Mouse (Mus musculus) midbrain, embryonic 11.5 days (tissue): ENCODE measurements at regions not wholly inside any gene's neighbourhood (a gene's known extent, or its start where the extent isn't known, plus 50 kb on each side); places are given as distances from the start of the nearest gene placed in this dataset.
A peak's percentile ranks its signal among the peaks of the same experiment; 100 is the strongest.

Experiments used
- ATAC-seq: fragments of 200-750 bp; cut with Nextera tagmentation; 2 replicates; pipeline ENCODE4 v1.8.0; 2017; ENCODE audit warnings: moderate TSS enrichment, moderate library complexity; ENCODE audit not compliant: low FRiP score
- DNase-seq: peaks from one replicate; pipeline ENCODE4 v3.0.0; 2015; ENCODE audit warnings: low spot score; ENCODE audit errors: missing footprints
- H3K27ac ChIP-seq: fragments of 300-500 bp; sonication (generic); 2 replicates; pipeline ENCODE4 v1.5.1; 2014; ENCODE audit warnings: low read depth, low read length
- H3K27me3 ChIP-seq: fragments of 300-500 bp; sonication (generic); 2 replicates; pipeline ENCODE4 v1.6.1; 2014; ENCODE audit warnings: mild to moderate bottlenecking, low read length, moderate library complexity, mixed read lengths; ENCODE audit not compliant: control insufficient read depth, insufficient read depth
- H3K36me3 ChIP-seq: fragments of 300-500 bp; sonication (generic); 2 replicates; pipeline ENCODE4 v1.6.1; 2014; ENCODE audit warnings: mild to moderate bottlenecking, low read length, moderate library complexity, mixed read lengths; ENCODE audit not compliant: control insufficient read depth, insufficient read depth
- H3K4me1 ChIP-seq: fragments of 300-500 bp; sonication (generic); 2 replicates; pipeline ENCODE4 v1.6.1; 2014; ENCODE audit warnings: low read length; ENCODE audit not compliant: control insufficient read depth, insufficient read depth
- H3K4me2 ChIP-seq: fragments of 300-500 bp; sonication (generic); 2 replicates; pipeline ENCODE4 v1.6.1; 2014; ENCODE audit warnings: mild to moderate bottlenecking, moderate library complexity
- H3K4me3 ChIP-seq: fragments of 300-500 bp; sonication (generic); 2 replicates; pipeline ENCODE4 v1.5.1; 2014; ENCODE audit warnings: low read depth, low read length
- H3K9ac ChIP-seq: fragments of 300-500 bp; sonication (generic); 2 replicates; pipeline ENCODE4 v1.6.1; 2014; ENCODE audit warnings: low read length
- H3K9me3 ChIP-seq: fragments of 300-500 bp; sonication (generic); 2 replicates; pipeline ENCODE4 v1.6.1; 2016; ENCODE audit warnings: low read length; ENCODE audit not compliant: control insufficient read depth
- WGBS: fragments of 180-500 bp; shearing (Covaris S2); extraction: QIAGEN DNeasy Blood & Tissue Kit; methylation state at CpG from one replicate; pipeline ENCODE4 v1.1.7; 2014; 5-methylcytosine and 5-hydroxymethylcytosine counted together

- Histone ChIP-seq H3K9me3 (no peaks in the 10 kb centered on the region), H3K4me3 (no peak overlapping the region), H3K4me2 (no peak overlapping the region), H3K27ac (no peak overlapping the region), H3K27me3 (no peaks in the 10 kb centered on the region), H3K36me3 (no peaks in the 10 kb centered on the region), H3K9ac (no peak overlapping the region), H3K4me1 (no peaks in the 10 kb centered on the region)
- DNase-seq (no peak), ATAC-seq (no peak)
- 87% methylated on average over 4 of the region's 4 CpGs for WGBS
Measured at GRCm38 (mm10) chr9:34143131-34143795, 342.4 kb upstream of the Kirrel3 start.

- no peak for DNase-seq
- no peaks in the 10 kb centered on the region for H3K27me3 ChIP-seq
- no peaks in the 10 kb centered on the region for H3K36me3 ChIP-seq
- peaks cover 2% of the 10 kb centered on the region; the same call in 1 of the 2 replicates for H3K4me1 ChIP-seq
- no peak for ATAC-seq
- no peak overlapping the region for H3K9ac ChIP-seq
- H3K4me3 ChIP-seq, result no peak overlapping the region
- no peaks in the 10 kb centered on the region for H3K9me3 ChIP-seq
- no peak overlapping the region for H3K4me2 ChIP-seq
- 67% methylated on average over 11 of the region's 11 CpGs for WGBS
- H3K27ac ChIP-seq, result no peak overlapping the region
Measured at GRCm38 (mm10) chr9:34155240-34156019, 330.3 kb upstream of the Kirrel3 start.

DNA sequence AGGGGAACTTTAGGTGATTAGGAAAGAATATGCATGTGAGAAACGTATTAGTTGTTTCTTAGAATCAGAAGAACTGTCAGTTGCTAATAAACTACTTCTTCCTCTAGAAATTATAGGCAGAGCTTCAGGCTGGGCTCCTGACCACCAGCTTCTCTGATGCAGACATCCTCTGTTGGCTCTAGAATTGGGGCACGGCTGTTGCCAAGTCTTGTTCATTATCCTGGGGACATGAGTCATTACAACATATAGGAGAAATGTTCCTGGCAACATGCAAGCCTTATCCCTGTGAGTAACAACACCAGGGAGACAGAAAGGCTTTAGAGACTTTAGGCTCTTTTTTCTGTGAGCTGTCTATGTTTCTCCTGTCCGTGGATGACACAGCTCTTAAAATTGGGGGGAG, 329.1 kb upstream of the Kirrel3 start:
- ATAC-seq (no peak), DNase-seq (no peak)
- Histone ChIP-seq H3K27ac (no peak overlapping the region), H3K27me3 (no peaks in the 10 kb centered on the region), H3K9ac (no peak overlapping the region), H3K9me3 (no peaks in the 10 kb centered on the region), H3K4me2 (no peak overlapping the region), H3K4me1 (peaks cover 2% of the 10 kb centered on the region; the same call in 1 of the 2 replicates), H3K4me3 (no peak overlapping the region), H3K36me3 (no peaks in the 10 kb centered on the region)
- 53% methylated on average over 3 of the region's 3 CpGs for WGBS

DNA sequence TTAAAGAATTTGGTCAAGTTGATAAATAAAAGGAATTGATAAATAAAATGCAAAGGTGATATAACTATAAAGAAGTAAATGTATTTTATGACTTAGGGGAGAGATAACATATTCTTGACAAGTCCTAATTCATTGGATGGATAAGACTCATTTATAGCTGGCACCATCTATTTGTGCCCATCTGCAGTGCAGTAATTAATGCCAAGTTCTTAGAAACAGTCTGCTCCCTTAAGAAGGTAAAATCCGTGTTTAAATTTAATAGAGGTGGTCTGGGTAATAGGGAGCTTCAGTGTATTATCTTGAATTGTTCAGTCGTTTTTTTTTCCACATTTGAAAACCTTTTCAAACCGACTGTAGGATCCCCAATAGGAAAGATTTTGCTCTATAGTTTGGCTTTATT, 324.6 kb upstream of the Kirrel3 start:
- WGBS, result 78% methylated on average over 3 of the region's 3 CpGs
- Histone ChIP-seq H3K27me3 (no peaks in the 10 kb centered on the region), H3K27ac (no peak overlapping the region), H3K4me1 (peaks cover 2% of the 10 kb centered on the region; the same call in 1 of the 2 replicates), H3K9me3 (no peaks in the 10 kb centered on the region), H3K9ac (no peak overlapping the region), H3K36me3 (no peaks in the 10 kb centered on the region), H3K4me2 (no peak overlapping the region), H3K4me3 (no peak overlapping the region)
- no peak for ATAC-seq
- no peak for DNase-seq

DNA sequence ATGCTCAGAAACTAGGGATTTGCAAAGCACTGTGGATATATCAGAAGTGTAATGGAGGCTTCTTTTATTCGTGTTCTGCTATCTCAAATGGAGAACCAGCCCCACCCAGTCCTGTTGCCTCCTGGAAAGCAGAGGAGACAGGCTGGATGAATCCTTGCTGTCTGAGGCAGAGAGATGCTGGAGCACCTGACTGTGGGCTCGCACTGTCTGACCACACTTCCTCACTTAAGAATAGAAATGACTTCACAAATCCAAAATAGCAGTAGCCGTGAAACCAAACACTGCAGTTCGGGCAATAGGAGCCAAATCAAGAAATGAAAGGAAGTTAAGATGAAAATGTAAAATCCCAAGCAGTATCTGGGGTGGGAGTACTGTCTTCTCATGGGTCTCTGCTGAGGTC, 299.4 kb upstream of the Kirrel3 start:
- Histone ChIP-seq H3K4me2 (no peak overlapping the region), H3K36me3 (no peaks in the 10 kb centered on the region), H3K9ac (no peak overlapping the region), H3K4me1 (no peaks in the 10 kb centered on the region), H3K27me3 (no peaks in the 10 kb centered on the region), H3K27ac (no peak overlapping the region), H3K4me3 (no peak overlapping the region), H3K9me3 (no peaks in the 10 kb centered on the region)
- WGBS, result 86% methylated on average over 4 of the region's 4 CpGs
- DNase-seq (no peak), ATAC-seq (no peak)

DNA sequence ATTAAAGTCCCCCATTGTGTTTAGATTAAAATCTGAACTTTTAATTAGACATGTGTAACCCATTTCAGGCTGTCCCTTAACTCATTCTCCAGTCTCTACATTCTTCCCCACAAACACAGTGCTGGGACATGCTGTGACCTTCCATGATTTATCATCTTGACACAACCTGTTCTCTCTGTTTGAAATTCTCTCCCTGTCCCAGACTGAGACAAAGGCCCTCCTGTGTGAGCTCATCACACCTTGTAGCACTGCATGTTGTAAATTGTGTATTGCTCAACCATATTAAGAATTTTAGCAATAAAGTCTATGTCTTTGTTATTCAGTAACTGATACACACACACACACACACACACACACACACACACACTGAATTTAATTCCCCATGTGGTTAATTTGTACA, 293.2 kb upstream of the Kirrel3 start:
- DNase-seq (no peak), ATAC-seq (no peak)
- H3K9ac ChIP-seq, result no peak overlapping the region
- H3K9me3 ChIP-seq, result no peaks in the 10 kb centered on the region
- no peak overlapping the region for H3K27ac ChIP-seq
- no peaks in the 10 kb centered on the region for H3K36me3 ChIP-seq
- no peaks in the 10 kb centered on the region for H3K4me1 ChIP-seq
- no peak overlapping the region for H3K4me3 ChIP-seq
- no peaks in the 10 kb centered on the region for H3K27me3 ChIP-seq
- H3K4me2 ChIP-seq, result no peak overlapping the region

DNA sequence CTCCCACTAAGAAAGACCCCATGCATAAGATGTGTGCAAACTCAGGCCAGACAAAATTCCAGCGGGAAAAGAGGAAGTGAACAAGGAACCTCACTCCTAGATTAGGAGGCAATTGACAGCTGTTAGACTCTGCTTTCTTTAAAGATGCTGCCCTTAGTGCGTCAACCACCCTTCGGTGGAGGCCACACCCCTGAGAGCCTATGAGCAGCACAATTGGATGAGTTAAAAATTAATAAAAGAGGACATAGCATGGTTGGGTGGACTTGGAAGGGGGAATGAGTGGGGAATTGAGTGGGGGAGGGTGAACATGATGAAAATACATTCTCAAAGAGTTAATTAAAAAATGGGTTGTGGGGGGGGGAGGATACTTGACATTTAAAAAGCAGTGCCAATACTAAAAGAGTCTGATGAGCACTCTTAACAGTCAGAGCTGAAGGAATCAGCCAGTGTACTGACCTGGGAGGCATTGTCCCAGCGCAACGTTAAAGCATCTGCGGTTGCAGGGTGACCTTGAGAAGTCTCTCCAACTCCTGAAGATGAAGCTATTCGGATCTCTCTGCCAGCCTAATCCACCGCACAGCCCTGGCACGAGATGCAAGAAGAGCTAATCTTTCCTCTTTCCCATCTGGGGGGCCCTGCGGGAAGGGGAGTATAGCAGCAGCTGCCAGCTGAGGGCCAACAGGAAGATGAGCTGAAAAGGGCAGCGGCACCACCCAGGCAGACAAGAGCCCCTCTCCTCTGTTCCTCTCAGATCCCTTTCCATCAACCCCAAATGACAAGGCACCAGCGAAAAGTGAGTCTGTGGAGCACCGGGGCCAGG, 283.4 kb upstream of the Kirrel3 start:
- Histone ChIP-seq H3K36me3 (no peaks in the 10 kb centered on the region), H3K27ac (no peak overlapping the region), H3K9ac (peak overlapping the region; percentile 22; the same call in 1 of the 2 replicates), H3K4me3 (no peak overlapping the region), H3K4me1 (peaks cover 24% of the 10 kb centered on the region), H3K27me3 (no peaks in the 10 kb centered on the region), H3K4me2 (no peak overlapping the region), H3K9me3 (no peaks in the 10 kb centered on the region)
- DNase-seq (peak; percentile 86), ATAC-seq (peak; percentile 62; the same call in 1 of the 2 replicates)
- WGBS, result 54% methylated on average over 13 of the region's 13 CpGs

GRCm38 (mm10) chr9:34202942-34203551, 282.6 kb upstream of the Kirrel3 start:
- no peak overlapping the region for H3K4me3 ChIP-seq
- peak; percentile 75 for DNase-seq
- H3K4me2 ChIP-seq, result no peak overlapping the region
- H3K36me3 ChIP-seq, result no peaks in the 10 kb centered on the region
- 36% methylated on average over 11 of the region's 11 CpGs for WGBS
- no peaks in the 10 kb centered on the region for H3K9me3 ChIP-seq
- peak; percentile 23; the same call in 1 of the 2 replicates for ATAC-seq
- peaks cover 24% of the 10 kb centered on the region for H3K4me1 ChIP-seq
- peak overlapping the region; percentile 22; the same call in 1 of the 2 replicates for H3K9ac ChIP-seq
- H3K27ac ChIP-seq, result no peak overlapping the region
- no peaks in the 10 kb centered on the region for H3K27me3 ChIP-seq
